Mouse (Mus musculus) thymus, postnatal 10 days (tissue): ENCODE results near the gene Ap3d1.

ENCODE experiments used
- DNase-seq, 2 experiments: peaks; one replicate each; pipeline ENCODE4 v3.0.0; 2021; ENCODE audit warnings: low spot score in 2 of 2

Ap3d1 gene

DNA sequence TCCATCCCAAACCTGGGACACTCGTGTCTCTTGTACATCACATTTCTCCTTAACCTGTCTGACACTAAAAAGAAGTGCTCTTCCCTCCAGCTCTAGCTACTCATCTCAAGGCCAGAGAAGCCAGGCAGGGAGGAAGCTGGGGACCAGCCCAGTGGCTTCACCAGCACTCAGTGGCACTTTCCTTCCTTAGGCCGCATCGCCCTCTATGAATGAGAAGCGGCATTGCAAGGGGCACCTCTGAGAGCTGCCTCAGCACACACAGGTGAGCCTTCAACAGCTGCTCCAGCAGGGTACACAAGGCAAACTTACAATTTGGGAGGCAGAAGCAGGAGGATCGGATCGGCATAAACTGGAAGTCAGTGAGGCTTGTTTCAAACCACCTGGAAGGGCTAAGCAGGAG lies 57.9 kb downstream of the Ap3d1 start:
- peak; percentile 76 to 83 for DNase-seq

DNA sequence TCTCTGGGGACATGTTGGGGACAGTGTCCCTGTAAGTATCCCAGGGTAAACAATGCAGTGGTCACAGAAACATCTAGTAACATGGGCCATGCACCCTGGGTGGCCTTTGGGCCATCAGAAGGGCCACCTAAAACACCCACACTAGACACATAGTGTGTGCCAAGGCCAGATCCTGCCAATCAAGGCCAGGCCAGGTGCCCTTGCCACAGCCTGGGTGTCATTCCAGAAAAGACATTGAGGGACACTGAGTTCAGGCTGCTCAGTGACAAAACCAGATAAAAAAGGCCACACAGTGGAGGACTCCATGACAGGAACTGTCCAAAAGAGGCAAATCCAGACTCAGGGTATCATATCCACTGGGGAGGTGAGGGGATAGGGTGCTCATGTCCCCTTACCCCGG lies 58.4 kb downstream of the Ap3d1 start:
- no peak for DNase-seq

DNA sequence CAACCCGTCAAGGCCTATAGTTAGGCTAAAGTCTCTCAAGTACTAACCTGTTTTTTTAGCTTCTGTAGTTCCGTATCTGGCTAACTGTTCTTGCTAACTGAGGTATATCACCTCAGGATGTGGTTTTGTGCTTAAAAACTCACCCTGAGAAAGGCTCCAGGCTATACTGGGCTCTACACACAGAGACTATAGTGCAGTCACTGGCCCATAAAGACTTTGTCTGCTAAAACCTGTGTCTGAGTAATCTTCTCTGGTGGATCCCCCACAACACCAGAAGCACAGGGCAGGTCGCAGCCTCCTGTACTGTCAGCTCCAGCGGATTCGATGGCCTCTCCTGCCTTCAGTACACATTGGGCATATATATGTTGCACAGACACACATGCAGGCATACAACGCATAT lies 60.1 kb downstream of the Ap3d1 start:
- DNase-seq: no peak

DNA sequence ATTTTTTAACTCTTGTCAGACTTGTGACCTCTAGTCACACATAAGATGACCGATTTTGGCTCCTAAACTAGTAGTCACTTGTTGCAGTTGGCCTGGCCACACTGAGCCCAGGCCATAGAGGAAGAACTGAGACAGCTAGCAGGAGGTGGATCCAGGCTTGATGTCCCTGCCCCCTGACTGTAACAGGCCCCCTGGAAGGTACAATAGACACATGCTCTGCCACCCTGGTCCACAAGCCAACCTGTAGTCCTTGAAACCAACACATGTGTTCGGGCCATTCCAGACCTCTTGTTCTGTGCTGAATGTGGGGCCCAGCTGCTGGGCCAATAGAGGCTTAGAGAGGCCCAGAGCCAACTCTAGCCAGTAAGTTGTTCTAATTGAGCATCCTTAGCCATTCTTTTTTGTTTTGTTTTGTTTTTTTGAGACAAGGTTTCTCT lies 61.8 kb downstream of the Ap3d1 start:
- no peak for DNase-seq

DNA sequence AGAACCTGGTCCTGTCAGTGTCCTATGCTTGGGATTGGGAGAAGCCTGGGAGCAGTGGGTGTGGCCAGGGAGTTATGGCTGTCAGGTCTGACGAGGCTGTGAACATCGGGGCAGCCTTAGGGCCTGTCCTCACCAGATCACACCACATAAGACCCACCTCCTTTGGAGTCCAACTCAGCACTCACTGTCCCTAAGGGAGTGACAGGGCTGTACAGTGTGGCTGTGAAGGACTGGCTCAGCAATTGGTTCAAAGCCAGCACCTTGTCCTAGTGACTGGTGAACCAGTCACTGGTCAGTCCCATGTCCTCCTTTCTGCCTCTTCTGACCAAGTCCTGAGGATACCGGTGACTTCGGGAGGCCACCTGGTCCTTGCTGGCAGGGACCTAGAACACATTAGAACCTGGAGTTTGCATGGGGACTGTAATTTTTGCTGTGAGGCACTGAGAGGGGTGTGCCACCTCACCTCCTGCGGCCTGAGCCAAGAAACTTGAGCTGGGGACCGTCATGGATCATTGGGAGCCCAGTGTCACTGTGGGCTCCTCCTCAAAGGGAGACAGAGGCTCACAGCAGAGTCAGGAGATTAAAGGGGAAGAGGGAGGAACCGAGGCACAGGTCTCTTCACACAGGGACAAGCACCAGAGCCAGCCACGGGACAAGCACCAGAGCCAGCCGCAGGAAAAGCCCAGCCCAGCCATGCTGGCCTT lies 62.4 kb downstream of the Ap3d1 start:
- DNase-seq: no peak

DNA sequence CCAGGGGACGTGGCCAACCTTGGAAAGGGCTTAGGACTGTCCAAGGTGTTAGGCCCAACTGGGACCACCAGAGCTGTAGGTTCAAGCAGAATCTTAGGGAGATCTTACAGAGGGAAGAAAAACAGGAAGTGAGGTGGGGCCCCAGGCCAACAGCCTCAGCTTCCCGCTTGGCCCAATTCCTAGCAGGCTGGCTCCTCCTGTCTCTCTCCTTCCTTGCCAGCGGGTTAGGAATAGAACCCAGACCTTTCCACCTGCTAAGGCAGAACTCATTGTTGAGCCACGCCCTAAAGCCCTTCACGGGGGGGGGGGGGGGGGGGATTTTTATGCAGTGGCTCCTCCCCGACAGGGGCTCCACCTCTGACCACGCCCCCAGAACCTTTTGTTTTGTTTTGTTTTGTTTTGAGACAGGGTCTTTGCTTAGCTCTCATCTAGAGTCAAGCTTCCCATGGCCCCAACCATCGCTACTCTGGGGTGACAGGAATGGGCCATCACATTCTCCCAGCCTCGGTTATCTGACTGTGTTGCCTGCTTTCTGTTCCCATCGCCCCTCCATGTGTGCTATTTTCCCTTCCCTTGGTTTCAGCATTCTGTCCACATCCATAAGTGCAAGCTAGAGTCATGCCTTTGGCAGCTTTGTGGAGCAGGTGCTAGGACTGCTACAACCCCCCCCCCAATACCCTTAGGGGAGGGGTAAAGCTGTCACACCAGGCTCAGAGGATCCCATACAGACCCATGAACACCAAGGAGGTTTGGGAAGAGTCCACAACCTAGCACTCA lies 63.3 kb downstream of the Ap3d1 start:
- DNase-seq: peak in 1 of 2 experiments; percentile 58

DNA sequence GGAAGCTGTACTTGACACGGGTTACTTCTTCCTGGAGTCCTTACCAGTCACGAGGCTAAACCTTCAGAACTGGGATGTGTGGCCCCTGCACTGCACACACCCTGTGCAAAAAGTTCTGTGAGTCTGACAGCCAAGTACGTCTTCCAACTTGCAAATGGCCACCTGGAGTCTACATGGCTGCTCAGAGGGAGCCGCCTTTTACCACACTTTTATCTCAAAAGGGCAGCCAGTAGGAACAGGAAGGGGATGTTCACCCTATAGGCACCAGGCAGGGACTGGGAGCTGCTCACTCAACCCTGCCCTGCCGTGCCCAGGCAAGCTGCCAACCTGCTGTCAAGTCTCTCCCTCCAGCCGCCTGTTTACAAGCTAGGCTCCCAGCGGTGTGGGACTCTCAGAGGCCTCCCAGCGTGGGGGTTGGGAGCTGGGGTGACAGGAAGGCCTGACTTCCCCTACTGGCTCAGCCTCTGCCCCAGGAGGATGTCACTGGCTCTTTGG lies 64.1 kb downstream of the Ap3d1 start, which contains the start of gene Mknk2:
Gene Mknk2 (minus strand): TSS at position 171 of the 495 bp plus-strand sequence.
- DNase-seq: peak; percentile 86 to 91

DNA sequence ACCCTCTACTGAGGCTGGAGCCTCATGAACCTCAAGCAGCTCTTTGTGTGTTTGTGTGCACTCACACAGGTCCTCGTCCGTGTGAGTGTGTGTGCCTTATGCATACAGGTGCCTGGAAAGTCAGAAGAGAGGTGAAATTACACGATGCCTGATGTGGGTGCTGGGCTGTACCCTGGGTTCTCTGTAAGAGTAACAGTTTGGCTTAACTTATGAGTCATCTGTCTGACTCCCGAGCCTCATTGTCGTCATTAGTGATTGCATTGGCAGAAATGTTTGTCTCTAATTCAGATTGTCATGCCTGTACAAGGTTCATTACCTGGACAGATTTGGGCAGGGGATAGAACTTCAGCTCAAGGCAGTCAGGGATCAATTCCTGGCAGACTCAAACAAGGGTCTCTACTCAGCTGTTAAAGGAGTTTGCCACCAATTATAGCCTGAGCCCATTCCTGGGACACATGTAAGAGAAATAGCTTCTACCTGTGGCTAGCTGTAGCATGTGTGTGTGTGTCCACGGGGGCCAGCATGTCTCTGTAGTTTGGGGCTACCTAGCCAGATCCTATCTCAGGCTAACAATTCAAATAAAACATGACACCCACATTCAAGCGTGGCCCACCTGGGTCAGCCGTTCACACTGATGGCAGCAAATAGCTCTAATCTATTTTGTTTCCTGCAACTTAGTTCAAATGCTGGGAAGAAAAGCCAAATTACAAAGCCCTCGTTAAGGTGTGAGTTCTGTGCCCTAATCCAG lies 64.8 kb downstream of the Ap3d1 start:
- no peak for DNase-seq

DNA sequence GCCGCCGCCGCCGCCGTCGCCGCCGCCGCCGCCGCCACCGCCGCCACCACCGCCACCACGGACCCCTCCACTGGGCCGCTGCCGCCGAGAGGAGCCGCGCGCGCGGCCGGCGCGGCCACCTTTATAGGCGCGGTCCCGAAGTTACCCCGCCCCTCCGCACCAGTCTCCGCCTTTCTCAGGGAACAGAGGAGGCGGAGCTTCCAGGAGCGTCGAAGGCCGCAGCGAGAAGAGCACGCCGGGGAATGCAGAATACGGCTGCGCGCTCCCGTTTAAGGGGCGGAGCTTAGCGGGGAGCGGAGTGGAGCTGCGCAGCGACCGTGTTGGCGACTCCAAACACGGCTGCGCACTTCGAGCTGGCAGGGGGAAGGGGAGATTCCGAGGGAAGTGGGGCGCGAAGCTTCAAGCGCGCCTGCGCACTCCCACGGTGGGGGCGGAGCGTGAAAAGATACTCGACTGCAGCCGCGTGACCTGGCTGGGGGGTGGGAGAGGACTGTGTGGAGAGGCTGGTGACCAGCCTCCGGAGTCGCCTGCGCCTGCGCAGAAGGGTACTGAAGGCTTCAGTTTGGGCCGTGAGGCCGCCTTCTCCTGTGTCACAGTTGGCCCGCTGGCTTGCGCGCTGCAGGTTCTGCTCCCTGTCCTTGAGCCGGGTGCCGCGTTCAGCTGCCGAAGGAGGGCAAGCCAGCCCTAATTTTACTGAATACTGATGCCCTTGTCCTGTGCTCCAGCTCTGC lies 65.7 kb downstream of the Ap3d1 start:
- peak; percentile 99 to 100 for DNase-seq

DNA sequence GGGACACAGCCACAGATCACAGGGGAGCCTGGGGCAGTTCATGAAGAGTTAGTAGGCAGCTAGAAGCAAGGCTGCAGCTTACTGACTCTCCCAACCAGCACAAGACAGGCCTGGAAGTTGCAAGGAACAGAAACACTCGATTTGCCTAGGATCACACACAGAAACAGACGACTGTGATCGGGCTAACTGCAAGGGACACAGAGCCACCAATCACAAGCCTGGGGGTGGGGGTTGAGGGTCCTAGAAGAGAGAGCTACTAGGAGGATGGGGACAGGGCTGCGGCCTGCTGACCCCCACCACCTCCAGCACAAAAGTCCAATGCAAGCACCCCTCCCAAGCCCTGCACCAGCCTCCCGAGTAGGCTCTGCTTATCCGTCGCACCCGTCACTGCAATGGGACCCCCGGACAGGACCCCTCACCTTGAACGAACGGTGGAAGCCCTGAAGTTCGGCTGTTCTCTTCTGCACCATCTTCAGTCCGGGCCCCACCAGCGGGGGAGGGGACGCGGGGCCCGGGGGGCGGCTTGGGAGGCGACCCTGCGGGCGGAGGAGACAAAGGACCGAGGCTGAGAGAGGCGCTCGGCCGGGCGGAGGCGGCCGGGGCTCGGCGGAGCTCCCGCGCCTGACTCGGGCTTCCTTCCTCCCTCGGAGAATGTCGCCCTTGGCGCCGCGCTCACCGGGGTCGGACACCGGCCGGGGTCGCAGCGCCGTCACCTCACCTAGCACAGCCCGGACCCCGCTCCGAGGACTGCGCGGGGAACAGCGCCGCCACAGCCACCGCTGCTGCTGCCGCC lies 66.5 kb downstream of the Ap3d1 start:
- DNase-seq: no peak

DNA sequence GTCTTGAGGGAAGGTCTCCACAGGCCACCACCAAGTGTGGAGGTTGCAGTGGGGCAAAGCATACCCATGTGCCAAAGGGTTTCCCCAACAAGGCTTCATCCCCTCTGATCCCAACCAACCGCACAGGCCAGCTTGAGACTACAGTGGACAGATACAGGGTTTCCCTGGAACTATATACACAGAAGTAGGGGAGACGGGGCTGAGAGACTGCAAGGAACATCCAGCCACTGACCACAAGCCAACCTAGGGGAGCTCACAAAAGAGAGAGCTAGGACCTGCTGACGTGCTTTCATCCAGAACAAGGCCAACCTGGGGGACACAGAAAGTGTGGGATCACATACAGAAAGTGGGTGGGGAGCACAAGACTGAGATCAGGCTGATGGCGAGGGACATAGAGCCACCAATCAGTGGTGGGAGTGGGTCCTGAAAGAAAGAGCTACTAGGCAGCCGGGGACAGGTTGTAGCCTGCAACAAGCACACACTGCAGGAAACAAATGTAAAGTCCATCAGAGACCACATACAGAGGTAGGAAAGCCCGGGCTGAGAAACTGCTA lies 67.1 kb downstream of the Ap3d1 start:
- no peak for DNase-seq

DNA sequence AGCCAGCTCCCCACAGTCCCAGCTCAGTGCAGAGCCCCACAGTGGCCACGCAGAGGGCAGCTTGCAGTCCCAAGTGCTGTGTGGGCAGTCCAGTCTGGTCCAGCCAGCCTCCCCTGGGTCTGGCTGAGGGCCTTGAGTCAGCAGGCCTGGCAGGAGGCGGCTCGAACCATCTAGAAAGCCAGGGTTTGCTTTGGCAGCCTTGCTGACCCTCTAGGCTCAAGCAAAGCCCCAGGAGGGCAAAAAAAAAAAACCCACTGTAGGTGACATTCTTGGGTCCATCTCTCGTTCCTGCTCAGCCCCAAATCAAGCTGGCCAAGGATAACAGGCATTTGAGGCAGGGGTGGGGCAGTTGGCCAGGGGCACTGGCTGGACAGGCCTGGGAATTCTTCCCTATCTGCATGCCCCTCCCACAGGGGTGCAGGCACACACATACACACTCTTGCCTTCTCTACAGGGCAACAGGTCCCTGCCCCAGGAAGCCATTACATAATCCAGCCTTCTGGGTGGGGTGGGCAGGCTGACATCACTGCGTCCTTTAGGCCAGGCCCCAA lies 67.8 kb downstream of the Ap3d1 start:
- no peak for DNase-seq

DNA sequence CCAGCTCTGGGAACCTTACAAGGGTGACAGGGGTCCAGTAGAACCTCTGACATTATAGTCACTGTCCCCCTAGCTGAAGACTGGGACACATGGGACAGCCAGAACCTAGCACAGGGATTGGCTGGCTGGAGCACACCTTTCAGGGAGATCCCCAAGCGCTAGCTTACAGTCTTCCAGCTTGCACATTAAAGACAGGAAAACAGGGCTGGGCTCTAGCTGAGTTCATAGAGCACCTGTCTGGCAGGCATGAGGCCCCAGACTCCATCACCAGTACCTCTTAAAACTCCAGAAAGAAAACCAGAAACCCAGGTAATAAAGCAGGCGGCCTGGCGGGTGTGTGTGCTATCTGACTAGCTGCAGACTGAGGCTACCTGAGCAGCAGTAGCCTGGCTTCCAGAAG lies 68.4 kb downstream of the Ap3d1 start:
- no peak for DNase-seq

DNA sequence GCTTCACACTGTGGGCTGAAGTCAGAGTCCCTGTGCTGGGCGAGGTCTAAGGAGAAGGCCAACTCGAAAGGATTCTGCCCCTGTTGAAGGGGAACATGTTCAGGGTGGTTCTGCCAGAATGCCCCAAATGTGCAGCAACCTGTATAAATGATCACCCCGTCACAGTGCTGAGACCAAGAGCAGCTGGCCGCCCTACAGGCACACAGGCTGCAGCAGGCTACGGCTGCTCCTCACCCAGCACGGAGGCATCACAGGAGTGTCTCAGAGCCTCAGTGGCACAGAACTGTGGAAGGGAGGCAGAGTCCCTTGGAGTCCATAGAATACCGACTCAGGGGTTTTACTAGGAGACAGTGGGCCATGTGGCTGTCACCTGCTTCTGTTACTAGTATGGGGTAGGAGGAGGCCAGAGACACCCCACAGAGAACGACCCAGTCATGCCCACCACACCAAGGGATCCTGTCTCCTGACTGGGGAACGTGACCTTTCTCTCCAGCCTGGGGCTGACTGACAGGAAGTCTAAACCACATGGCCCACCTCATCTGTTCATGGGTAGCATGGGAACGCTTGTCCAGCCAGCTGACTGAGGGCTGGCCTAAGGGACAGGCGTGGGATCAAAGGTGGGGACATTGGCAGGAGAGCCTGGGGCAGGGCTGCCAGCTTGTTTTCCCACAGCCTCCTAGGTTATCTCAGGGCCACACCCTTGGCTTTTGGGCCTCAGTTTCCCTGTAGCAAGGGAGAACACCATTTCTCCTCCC lies 70.0 kb downstream of the Ap3d1 start:
- DNase-seq: no peak

DNA sequence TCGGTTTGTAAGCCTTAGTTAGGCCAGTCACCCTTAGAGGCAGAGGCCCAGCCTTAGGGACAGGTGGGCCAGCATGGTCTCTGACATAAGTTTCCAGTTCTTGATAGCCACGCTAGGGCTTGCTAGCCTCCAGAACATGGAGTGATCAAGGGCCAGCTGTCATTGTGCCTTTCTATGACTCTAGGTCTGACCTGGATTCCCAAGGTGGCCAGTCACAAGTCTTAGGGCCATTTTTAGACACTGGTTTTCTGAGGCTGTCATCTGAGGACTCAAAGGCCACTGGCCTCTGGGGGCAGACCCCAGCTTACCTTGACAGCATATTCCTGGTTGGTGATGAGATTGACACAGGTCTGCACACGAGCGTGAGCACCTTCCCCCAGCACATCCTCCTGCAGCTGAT lies 70.8 kb downstream of the Ap3d1 start:
- DNase-seq: no peak

DNA sequence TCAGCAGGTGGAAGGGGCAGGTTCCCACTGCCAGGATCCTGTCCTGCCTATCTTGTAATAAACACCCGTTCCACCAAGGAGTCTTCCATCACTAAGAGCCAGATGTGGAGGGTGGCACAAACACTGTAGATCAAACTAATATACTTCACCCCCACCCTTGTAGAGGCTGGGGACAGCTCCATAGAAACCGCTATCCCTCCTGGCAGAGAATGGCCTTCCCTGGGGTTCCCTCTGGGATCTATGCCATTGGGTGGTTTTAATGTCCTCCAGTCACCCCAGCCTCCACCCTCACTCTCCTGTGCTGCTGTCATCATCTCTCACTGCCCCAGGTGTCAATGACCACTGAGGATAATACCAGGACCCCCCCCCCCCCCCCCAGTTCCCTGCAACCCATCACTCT lies 71.5 kb downstream of the Ap3d1 start:
- DNase-seq: no peak

DNA sequence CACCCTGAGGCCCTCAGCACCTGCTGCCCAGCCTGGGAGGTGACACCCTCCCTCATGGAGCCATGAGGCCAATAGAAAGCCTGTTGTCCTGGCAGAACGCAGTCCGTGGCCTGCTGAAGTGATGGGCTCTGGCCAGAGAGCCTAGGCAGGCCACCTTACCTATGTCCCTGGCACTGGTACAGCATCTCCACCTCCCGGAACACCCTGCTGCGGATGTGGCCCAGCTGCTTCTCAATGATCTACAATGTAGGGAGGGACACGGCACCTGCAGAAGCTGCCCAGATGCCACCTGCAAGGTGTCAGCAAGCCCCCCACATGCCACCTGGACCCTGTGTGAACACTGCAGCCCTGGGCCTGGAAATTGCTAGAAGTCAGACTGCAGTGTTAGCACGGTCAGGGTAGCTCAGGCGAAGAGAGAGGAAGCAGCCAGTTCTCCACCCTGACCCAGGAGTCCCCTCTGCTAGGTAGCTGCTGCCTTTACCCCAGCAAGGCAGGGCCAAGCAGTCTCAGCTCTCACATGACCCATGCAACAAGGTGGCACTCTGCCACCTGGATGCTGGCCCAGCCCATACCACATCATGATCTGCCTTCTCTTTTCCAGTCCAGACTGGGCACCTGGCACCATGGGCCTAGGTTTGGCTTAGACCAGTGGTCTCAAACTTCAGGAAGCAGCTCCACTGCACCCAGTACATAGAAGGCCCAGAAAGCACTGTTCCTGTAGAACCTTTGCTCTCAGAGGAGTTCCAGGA lies 72.2 kb downstream of the Ap3d1 start:
- DNase-seq: no peak

DNA sequence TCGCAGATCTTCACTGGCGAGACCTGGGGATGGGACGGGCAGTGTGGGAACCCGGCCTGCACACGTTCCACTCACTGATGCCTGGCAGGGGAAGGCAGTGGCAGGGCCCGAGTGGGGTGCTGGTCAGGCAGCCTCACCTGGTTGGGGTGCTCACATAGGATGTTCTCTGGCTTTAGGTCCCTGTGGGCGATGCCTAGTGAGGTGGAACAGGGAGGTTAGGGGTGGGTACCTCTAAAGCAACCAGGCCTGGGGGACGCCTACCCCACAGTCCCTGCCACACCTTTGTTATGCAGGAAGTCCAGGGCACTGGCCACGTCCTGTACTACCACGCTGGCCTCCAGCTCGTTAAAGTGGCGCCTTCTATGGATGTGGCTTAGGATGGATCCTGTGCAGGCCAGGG lies 73.0 kb downstream of the Ap3d1 start:
- no peak for DNase-seq

DNA sequence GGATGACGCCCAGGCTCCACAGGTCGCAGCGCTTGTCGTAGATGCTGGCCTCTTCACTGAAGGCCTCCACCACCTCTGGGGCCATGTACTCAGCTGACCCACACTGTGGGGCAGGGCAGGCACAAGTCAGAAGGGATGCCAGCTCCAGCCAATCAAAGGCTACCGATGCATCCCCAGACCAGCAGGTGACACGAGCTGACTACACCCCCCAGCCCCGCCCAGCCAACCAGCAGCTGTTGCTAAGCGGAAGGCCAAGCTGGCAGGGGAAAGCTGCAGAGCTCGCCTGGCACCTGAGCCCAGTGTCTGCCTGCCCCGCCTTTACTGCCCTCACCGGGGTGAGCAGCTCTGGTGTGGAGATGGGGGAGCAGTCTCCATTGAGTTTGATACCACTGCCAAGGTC lies 73.5 kb downstream of the Ap3d1 start:
- DNase-seq: no peak
